Mouse (Mus musculus) cerebellum, adult 8-10 months (tissue): ENCODE measurements around the gene Dcdc2a.

Source experiments
- DNase-seq: peaks from one replicate; pipeline ENCODE4 v3.0.0; 2022

The Dcdc2a gene

DNA sequence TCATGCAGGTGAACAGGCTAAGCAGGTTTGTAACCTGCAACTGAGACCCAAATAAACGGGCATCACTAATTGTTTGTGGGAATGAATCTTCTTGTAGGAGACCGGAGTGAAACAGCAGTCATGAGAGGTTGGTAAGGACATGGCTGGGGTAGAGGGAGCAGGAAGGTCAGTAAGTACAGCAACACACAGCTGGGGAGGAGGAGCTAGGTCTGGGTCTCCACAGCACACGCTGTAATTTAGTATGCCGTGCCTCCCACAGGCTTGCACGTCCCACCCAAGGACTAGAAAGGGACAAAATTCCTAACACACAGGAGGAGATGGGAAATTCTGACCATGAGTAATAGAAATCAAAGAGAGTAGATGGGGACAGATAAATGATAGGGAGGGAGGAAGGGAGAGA, 42.8 kb downstream of the Dcdc2a start:
- no peak for DNase-seq

DNA sequence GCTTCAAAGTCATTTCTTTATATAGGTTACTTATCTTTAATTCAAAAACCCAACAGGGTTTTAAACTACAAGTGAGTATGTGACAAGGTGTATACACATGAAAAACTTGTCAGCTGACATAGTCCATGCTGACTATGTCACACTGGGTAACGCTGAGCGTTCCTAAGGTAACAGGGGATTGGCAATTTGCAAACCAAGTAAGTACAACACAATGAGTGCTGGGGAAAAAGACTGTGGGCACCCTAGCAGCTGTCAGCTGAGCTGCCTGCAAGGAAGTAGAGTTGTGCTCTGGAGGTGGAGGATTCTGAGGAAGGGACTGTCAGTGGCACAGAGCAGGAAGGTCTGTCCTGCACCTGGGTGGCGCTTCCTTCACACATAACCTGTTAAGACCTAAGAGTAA, 43.7 kb downstream of the Dcdc2a start:
- DNase-seq = no peak

DNA sequence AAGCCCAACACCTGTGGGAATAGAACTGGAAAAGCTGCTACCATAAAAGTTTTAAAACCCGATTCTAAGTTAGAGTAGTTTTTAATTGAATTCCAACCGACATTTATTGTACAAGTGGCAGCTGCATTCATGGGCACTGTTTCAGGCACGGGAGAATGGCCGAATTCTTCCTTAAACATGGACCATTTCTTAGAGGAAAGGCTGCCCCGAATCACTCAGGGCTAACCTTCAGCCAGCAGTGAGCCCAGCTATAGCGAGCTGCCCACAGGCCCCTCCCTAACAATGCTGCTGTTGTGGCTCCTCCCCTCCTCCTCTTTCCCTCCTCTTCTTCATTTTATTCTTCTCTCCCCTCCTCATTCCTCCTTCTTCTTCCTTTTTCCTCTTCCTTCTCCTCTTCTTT, 44.8 kb downstream of the Dcdc2a start:
- DNase-seq = no peak

DNA sequence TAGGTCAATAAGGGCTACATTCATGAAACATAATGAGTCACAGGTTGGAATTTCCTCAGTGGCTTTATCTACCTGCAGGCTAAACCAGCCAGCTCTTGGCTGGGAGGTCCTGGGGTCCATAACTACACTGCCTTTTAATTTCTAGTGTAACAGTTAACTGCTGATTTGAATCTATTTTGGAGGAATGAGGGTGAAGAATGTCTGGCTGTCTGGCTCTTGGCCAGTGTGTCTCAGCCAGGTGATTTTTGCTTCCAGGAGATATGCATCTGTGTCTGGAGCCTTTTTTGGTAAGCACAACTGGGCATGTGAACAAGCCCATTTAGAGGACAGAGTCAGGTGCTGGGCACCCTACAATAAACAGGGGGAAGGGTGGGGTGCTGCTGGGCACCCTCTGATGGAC, 49.9 kb downstream of the Dcdc2a start:
- DNase-seq = no peak

DNA sequence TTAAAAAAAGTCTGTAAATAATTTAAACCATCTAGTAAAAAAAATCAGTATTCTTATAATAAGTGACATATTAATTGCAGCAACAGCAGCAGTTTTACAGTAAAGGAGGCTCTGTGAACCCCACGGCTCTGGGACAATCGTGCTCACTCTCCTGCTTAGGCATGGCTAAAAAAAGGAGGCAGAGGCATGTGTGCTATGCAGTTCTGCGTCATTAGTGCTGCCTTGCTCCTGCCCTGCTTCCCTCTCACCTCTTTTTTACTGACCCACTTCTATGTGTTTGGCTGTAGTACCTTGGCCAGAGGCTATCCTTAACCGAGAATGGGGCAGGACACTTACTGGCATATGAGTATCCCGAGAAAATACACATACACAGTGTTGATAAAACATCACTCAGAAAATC, 50.9 kb downstream of the Dcdc2a start:
- no peak for DNase-seq

DNA sequence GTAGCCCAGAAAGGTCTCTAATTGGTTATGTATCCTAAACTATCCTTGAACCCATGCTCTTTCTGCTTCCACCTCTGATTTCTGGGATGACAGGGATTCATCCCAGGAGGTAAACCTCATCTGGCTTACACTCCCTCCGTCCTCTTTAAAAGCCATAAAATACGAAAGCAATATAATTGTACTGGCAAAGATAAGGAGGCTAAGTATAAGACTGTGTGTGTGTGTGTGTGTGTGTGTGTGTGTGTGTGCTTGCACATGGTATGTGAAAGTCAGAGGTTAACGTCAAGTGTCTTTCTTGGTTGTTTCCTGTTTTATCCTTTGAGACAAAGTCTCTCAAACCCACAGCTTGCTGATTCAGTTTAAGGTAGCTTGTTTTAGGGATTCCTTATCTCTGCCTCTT, 52.5 kb downstream of the Dcdc2a start:
- DNase-seq = no peak

DNA sequence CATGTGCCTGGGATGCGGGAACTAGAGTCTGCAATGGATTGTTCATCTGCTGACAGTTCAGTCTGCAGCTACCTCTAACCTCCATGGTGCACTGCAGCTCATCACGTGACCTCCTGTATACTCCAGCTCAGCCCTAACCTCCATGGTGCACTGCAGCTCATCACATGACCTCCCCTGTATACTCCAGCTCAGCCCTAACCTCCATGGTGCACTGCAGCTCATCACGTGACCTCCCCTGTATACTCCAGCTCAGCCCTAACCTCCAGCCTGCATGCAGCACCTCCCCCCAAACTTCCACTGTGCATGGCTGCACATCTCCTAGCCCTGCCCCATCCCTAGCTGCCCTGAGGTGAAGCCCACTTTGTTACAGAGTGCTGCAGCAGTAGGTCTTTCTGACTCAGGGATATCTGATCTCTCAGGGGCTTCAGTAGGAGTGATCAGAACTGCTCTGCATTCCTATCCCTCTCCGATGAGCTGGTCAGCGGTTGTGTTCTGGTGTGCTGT, 54.8 kb downstream of the Dcdc2a start:
- DNase-seq = no peak

DNA sequence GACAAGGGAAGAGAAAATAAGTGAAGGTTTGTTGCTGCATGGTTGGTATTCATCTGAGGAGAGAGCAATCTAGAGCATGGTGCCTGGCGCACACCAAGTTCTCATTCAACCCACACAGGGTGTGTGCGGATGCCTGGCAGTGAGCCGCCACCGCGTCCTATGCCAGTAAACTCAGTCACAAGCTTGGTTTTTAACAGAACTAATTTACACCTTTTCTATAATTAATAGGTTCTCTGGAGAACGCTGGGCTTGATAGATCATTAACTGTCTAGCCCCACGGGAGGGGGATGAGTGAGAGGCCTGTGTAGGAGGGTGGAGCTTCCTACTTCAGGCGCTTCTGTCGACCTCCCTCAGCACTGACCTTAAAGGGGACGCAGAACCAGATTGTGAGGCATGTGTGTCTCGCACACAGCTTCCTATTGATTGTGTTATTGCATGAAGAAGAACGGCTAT, 59.7 kb downstream of the Dcdc2a start:
- DNase-seq = peak; percentile 24

DNA sequence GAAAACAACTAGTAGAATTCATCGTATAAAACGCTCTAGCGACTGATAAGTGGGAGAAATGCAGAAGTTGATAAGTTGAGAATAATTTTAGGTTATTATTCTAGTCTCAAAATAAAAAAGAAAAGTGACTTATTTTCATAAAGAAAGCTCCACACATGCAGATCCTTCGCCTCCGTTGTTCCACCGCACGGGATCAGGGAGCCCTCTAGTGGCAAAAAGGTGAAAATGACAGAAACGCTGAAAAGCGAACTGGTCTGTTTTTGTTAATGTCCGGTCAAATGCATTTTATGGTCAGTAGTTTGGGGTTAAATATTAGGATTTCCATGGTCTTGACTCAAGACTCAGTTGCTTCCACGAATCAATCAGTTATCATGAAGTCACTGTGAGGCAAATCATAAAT, 60.2 kb downstream of the Dcdc2a start:
- DNase-seq = peak; percentile 41

DNA sequence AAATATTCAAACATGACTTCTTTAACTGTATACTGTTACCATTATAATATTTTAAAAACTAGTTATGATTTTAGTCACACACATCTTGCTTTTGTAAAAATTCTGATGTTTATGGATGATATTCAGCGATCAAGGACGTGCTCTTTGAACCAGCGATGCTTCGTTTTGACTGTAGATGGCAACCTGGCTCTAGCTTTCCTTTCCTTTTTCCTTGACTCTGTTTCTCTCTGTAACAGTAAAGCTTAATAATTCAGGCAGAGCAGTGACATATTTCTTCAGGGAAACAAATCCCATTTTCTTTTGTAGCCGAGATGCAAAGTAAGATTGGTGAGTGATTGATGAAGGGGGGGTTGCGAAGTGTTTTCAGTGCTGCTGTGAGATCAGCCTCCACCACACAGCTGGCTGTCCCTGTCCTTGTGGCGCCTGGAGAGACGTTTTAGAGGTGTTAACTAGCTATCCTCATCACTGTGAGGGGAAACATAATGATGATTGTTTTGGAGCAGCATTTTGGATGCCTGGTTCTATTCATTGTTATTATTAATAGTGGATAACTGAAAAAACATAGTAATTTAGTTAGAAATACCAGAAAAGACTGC, 67.0 kb downstream of the Dcdc2a start:
- DNase-seq = no peak

DNA sequence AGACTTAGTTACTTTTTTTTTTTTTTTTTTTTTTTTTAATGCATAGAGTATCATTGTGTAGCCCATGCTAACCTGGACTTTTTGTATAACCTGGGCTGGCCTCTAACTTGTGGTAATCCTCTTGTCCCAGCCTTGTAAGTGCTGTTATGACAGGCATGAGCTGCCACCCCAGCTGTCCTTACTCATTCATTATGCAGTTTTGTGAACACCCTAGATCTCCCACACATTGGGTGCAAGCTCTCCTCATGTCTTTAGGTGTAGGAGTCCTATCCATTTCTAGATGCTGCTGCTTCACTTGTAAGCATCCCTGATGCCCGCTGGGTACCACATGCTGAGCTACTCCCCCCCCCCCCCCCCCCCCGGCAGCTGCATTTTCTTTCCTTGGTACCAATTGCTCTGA, 71.4 kb downstream of the Dcdc2a start:
- DNase-seq = no peak

DNA sequence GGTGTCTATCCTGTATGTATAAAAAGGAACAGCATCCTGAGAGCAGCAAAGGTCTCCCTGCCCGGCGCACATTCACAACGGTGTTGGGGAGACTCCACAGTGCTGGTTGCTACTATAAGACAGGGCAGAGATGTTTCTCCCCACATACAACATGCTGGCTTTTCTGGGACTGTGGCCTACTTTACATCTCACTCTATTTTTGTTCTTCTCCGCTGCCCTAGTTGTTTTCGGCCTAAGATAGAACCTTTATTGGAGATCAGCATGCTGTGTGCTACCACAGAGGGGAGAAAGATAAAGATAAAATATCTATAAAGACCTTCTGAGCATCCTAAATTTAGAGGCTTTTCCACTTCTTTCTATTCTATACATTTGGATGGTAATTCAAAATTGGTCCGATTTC, 72.0 kb downstream of the Dcdc2a start:
- no peak for DNase-seq

DNA sequence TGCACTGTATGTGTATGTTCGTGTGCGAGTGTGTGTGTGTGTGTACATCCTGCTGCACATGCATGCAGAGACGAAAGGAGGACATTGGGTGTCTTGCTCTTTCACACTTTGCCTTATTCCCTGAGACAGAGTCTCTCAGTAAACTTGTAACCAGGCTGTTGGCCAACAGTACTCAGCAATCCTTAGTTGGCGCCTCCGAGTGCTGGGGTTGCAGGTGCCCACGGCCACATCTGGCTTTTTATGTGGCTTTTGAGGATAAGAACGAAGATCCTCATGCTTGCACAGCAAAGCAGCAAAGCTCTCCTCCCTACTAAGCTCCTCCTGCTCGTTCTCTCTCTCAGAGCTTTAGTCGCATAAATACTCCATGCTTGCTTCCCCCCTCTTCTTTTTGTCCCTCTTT, 73.0 kb downstream of the Dcdc2a start:
- no peak for DNase-seq

DNA sequence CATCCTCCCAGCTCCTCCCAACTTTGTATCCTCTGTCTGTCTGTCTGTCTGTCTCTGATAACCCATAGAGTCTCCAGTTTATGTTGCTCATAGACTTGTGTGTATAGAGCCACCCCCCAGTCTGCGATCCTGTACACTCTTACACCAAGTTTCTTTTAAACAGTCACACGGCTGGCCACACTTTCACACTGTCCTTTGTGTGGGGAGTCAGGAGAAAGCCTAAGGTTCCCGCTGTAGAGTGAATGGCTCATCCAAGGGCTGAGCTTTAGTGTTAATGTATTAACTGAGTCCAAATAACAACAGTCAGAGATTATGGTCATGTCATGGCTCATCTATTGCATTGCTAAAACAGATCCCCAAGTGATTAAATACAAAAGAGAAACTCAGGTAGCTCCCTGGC, 87.3 kb downstream of the Dcdc2a start:
- no peak for DNase-seq

DNA sequence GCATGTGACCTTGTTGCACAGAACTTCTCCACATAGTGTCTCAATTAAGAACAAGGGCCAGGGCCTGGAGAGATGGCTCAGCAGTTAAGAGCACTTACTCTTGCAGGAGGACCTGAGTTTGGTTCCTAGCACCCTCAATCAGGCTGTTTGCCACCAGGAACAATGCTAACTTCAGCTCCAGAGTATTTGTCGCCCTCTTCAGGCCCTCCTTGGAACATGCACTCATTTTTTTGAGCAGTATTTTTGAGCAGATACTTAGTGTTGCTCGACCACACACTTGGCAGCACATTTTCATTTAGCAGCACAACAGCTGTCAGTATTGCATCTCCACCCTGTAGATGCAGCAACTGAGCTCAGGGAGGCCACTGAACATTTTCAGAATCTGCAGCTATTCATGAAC, 88.3 kb downstream of the Dcdc2a start:
- DNase-seq = no peak

DNA sequence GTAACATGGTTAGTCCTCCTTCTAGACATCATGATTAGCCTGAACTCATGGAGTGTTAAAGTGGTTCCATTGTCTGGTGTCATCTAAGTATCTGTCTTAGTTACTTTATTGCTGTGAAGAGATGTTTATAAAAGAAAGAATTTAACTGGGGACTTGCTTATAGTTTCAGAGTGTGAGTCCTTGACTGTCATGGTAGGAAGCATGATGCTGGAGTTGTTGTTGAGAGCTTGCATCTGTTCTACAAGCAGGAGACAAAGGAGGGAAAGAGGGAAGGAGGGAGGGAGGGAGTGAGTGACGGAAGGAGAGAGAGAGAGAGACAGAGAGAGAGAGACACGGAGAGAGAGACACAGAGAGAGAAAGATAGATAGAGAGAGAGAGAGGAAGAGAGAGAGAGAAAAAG, 90.4 kb downstream of the Dcdc2a start:
- DNase-seq = no peak

DNA sequence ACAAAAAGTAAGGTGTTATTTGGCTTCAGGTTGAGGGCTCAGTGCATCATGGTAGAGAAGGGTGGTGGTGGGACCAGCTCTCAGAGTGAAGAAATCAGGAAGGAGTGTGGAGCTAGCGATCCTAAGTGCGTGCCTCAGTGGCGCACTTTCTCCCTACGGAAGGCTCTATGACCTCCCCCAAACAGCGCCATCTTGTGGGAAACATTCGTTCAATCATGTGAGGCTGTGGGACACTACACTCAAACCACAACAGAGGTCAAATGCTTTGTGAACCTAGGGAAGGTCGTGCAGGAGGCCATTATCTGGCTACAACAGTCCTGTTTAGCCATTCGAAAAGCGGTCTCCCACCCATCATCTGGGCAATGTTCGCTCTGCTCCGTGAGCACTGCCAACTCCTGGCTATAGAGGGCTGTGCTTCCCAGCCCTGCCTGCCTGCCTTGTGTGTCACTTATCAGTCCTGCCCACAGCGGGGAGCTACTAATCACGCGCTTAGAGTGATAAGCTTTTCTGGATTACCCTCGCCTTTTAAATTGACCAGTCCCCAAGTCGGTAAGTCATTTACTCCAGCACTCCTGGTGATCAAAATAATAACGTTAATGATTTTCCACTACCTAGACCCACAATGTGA, 94.5 kb downstream of the Dcdc2a start:
- DNase-seq = no peak

DNA sequence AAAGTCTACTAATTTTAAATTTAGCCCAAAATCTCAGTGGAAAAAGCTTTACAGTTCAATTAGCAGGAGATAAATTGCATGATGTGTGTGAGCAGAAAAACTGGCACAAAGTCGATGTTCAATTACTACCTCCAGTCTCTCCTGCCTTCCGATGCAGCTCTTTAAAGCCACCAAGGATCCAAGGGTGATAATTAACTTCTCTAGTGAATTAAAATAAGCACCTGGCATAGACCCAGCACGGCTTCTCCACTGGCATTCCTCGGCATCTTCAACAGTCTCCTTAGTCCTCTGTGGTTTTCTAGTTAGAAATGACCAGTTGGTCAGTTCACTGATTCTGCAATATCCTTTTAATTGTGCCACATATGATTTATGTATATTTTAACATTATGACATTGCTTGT, 95.1 kb downstream of the Dcdc2a start:
- no peak for DNase-seq

DNA sequence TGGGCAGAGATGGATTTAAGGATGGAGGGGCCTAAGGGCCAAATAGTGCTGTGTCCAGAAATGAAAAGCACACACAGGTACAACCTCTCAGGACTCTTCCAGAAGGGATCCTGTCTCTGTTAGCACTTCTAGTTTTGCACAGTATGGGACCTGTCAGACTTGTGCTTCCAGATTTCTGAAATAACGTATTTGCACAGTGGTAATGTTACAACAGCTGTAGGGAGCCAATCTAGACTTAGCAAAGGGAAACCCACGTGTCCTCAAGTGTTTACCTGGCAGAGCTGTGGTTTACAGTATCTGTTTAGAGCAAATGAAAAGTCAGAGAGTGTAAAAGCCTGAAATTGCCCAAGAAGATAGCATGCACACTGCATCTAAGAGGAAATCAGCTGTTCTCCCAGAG, 104.1 kb downstream of the Dcdc2a start:
- no peak for DNase-seq

DNA sequence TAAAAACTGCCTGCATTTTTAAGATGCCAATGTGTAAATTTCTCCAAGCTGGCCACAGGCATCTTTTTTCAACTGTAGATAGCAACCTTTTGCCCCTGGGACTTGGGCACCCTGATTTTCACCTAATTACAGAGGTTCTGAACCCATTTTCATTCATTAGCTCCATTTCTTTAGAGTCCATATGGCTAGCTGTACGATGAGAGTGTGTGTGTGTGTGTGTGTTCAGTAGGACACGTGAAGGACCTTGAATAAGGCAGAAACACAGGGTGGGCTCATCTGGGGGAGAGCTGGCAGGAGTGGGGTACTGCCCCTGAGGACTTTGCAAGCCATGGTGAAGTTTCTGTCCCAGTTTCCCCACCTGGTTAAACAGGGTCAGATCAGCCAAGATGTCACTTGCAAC, 105.0 kb downstream of the Dcdc2a start:
- DNase-seq = no peak

DNA sequence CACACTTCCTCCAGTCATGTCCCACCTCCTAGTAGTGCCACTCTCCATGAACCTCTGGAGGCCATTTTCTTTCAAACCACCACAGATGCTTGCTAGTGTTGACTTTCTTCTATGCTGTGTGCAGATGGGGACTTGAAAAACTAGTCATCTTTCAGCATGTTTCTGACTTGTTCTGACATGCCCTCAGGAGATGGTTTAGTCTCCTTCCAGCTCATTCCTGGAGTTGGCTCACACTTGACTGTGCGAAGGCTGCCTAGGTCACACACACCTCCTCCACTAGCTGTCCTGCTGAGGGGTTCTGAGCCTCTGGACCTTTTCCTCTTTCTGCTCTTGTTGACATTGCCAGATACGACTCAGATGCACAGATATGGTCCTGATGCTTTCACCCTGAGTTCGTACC, 106.8 kb downstream of the Dcdc2a start:
- no peak for DNase-seq

DNA sequence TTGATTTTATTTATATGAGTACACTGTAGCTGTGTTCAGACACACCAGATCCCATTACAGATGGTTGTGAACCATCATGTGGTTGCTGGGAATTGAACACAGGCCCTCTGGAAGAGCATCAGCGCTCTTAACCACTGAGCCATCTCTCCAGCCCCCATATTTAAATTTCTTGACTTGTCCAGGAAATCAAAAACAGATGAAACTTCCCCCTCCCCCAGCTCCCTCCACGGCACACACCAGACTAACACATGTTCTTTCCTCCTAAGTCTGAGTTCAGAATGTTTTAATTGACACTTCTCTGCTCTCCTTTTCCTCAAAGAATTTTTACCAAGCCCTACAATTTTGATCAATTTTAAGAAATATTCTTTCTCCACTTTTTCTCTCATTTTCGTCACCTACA, 113.1 kb downstream of the Dcdc2a start:
- no peak for DNase-seq

DNA sequence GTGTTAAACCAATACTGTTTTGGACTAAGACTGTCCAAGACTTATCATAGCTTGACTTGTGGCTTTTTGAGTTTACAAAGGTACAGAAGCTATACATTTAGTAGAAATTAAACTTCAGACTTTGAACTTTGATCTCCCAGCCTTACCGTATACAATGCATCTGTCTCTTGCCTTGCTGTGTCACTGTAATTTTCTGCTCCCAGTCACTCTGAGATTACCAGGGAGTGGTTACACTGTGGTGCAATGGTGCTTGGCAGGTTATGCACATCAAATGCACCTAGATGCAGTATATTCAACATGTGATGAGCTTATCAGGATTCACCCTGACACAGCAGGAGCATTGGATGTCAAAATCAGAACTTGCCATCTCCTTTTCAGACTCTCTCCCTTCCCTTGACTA, 122.0 kb downstream of the Dcdc2a start:
- no peak for DNase-seq

DNA sequence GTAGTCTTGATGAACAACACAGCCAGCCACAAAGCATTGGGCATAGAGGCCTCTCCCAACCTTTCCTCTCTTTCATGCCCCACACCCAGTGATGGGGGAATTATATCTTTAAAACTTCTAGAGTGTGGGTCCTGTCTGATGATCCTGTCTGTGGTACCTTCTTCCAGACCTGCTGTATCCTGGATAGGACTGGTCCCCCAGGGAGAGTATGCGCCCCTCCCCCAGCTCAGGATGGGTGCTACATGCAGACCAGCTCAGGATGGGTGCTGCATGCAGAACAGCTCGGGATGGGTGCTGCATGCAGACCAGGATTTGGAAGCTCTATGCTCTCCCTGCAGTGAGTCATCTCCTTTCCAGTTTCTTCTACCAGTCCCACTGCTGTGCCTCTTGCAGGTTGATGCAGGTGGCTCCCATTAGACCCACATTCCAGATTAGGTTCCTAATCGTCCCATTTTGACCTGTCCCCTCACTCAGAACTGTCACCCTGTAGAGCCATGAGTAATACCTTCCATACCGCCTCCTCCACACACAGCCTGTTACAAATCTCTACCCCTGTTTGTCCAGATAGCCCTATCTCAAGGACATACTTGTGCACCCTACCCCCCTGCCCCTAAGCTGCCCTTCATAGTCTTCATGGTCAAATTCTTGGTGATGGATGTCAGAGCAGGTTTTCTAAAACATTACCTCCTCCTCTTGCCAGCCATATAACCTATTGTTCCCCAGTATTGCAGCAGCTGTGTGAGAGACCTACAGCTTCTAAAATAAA, 122.6 kb downstream of the Dcdc2a start:
- no peak for DNase-seq
